In genomic region chr5:107111802-107112201, GRCm38 (mm10) we compare ENCODE assay signal across 9 mouse cellular contexts.
DNase-seq lines count a peak whose midpoint lies in the region; ATAC-seq and TF ChIP-seq lines count a peak whose summit lies in the region.
"Had no signal": no experiment of that assay in that cellular context is flagged by ENCODE, and none has a peak within 500 bp of the region (broad histone marks: within the 10 kb centered on the region; RNA-seq: fewer than 3 reads in every experiment).

No protein-coding gene starts in this region.

- no peak for TF ChIP-seq POLR2A in thymus, adult 2 months (IDR thresholded peaks at IDR 0.05; ENCODE audit: control insufficient read depth, extremely low read depth, insufficient read depth, low read length, poor library complexity)

- no peak for DNase-seq in heart, adult 9 months (ENCODE audit: low spot score in 2 of 2)
- DNase-seq in midbrain, postnatal 0 days (ENCODE audit: low spot score), result no peak
- DNase-seq in right cerebral cortex, postnatal 36 days (ENCODE audit: low spot score in 2 of 2), result no peak
- no peak for DNase-seq in thymus, adult 2 months
- DNase-seq: retina, postnatal 1 day had no signal

- 24% methylated on average over 3 of the region's 3 CpGs for WGBS in heart, embryonic 11.5 days (ENCODE audit: insufficient replicate concordance)
- 62% methylated on average over 3 of the region's 3 CpGs for WGBS in midbrain, embryonic 12.5 days
- 56% methylated on average over 3 of the region's 3 CpGs for WGBS in midbrain, postnatal 0 days
- 48% methylated on average over 3 of the region's 3 CpGs for WGBS in liver, embryonic 12.5 days (ENCODE audit: insufficient replicate concordance)
- 93% methylated on average over 3 of the region's 3 CpGs for WGBS in thymus, adult 2 months

- H3K27ac ChIP-seq in heart, embryonic 11.5 days (ENCODE audit: low read depth, low read length), result peak overlapping the region; percentile 68
- H3K27ac ChIP-seq in midbrain, embryonic 12.5 days (replicated peaks), result 0 out of 2 replicates have a peak overlapping the region, but pooled peaks have one; percentile 20
- no peak overlapping the region for H3K27ac ChIP-seq in midbrain, postnatal 0 days (ENCODE audit: low read depth, low read length)
- H3K27ac ChIP-seq in liver, embryonic 12.5 days, result peak overlapping the region; percentile 54
- no peak overlapping the region for H3K27ac ChIP-seq in thymus, adult 2 months (ENCODE audit: control insufficient read depth, insufficient read depth, low read length)

- peaks cover 22% of the 10 kb centered on the region for H3K4me1 ChIP-seq in heart, embryonic 11.5 days (ENCODE audit: control insufficient read depth, insufficient read depth, low read length)
- peaks cover 18% of the 10 kb centered on the region for H3K4me1 ChIP-seq in midbrain, embryonic 12.5 days
- H3K4me1 ChIP-seq in midbrain, postnatal 0 days (ENCODE audit: insufficient read depth, low read length), result peaks cover 6% of the 10 kb centered on the region; the same call in 1 of the 2 replicates
- H3K4me1 ChIP-seq in liver, embryonic 12.5 days, result peaks cover 47% of the 10 kb centered on the region
- no peaks in the 10 kb centered on the region for H3K4me1 ChIP-seq in thymus, adult 2 months (replicated peaks; ENCODE audit: control insufficient read depth, insufficient read depth, low read length)

- H3K36me3 ChIP-seq in heart, embryonic 11.5 days (ENCODE audit: control insufficient read depth, insufficient read depth, low read length), result no peaks in the 10 kb centered on the region
- H3K36me3 ChIP-seq in midbrain, embryonic 12.5 days, result no peaks in the 10 kb centered on the region
- no peaks in the 10 kb centered on the region for H3K36me3 ChIP-seq in midbrain, postnatal 0 days (ENCODE audit: insufficient read depth, low read length)
- peaks cover 35% of the 10 kb centered on the region for H3K36me3 ChIP-seq in liver, embryonic 12.5 days
- H3K36me3 ChIP-seq in thymus, adult 2 months (ENCODE audit: control insufficient read depth, insufficient read depth, low read length), result peaks cover 6% of the 10 kb centered on the region; the same call in 1 of the 2 replicates

- ATAC-seq in heart, embryonic 11.5 days (replicated peaks; ENCODE audit: insufficient number of reproducible peaks, low FRiP score, low TSS enrichment), result no peak
- ATAC-seq in midbrain, embryonic 12.5 days (ENCODE audit: low FRiP score, low read depth), result no peak
- no peak for ATAC-seq in midbrain, postnatal 0 days (ENCODE audit: low FRiP score)
- no peak for ATAC-seq in liver, embryonic 12.5 days
- no peak for ATAC-seq in inflammation-experienced regulatory T-cells, adult 6 months

- H3K9me3 ChIP-seq in heart, embryonic 11.5 days (replicated peaks; ENCODE audit: control insufficient read depth, low read length), result no peaks in the 10 kb centered on the region
- no peaks in the 10 kb centered on the region for H3K9me3 ChIP-seq in midbrain, embryonic 12.5 days
- no peaks in the 10 kb centered on the region for H3K9me3 ChIP-seq in midbrain, postnatal 0 days (ENCODE audit: low read length)
- no peaks in the 10 kb centered on the region for H3K9me3 ChIP-seq in liver, embryonic 12.5 days (replicated peaks)

- no peak for TF ChIP-seq CTCF in midbrain, postnatal 0 days (IDR thresholded peaks at IDR 0.05)
- no peak for TF ChIP-seq CTCF in thymus, adult 2 months (IDR thresholded peaks at IDR 0.05; ENCODE audit: borderline replicate concordance, control insufficient read depth, extremely low read depth, insufficient read depth, low read length, poor library complexity)

- no peak overlapping the region for H3K4me2 ChIP-seq in heart, embryonic 11.5 days
- H3K4me2 ChIP-seq in midbrain, embryonic 12.5 days (replicated peaks), result no peak overlapping the region
- no peak overlapping the region for H3K4me2 ChIP-seq in midbrain, postnatal 0 days (ENCODE audit: low read depth, low read length, poor library complexity, severe bottlenecking)
- H3K4me2 ChIP-seq in liver, embryonic 12.5 days, result no peak overlapping the region

- no peak overlapping the region for H3K9ac ChIP-seq in heart, embryonic 11.5 days (ENCODE audit: low read depth, low read length)
- H3K9ac ChIP-seq in midbrain, embryonic 12.5 days (replicated peaks), result no peak overlapping the region
- no peak overlapping the region for H3K9ac ChIP-seq in midbrain, postnatal 0 days (replicated peaks; ENCODE audit: low read length, poor library complexity, severe bottlenecking)
- H3K9ac ChIP-seq in liver, embryonic 12.5 days, result no peak overlapping the region

- no peak overlapping the region for H3K4me3 ChIP-seq in heart, embryonic 11.5 days (ENCODE audit: low read depth, low read length)
- H3K4me3 ChIP-seq in midbrain, embryonic 12.5 days, result no peak overlapping the region
- no peak overlapping the region for H3K4me3 ChIP-seq in midbrain, postnatal 0 days (ENCODE audit: low read depth, low read length)
- H3K4me3 ChIP-seq in liver, embryonic 12.5 days, result no peak overlapping the region
- H3K4me3 ChIP-seq in thymus, adult 2 months (ENCODE audit: control insufficient read depth, insufficient read depth, low read length), result no peak overlapping the region

- H3K27me3 ChIP-seq in heart, embryonic 11.5 days (ENCODE audit: control insufficient read depth, insufficient read depth, low read length), result no peaks in the 10 kb centered on the region
- no peaks in the 10 kb centered on the region for H3K27me3 ChIP-seq in midbrain, embryonic 12.5 days
- H3K27me3 ChIP-seq in midbrain, postnatal 0 days (ENCODE audit: insufficient read depth, low read length), result no peaks in the 10 kb centered on the region
- H3K27me3 ChIP-seq in liver, embryonic 12.5 days (replicated peaks), result no peaks in the 10 kb centered on the region
- no peaks in the 10 kb centered on the region for H3K27me3 ChIP-seq in thymus, adult 2 months (ENCODE audit: control insufficient read depth, insufficient read depth, low read length)

Comparison
In these comparisons a context has a peak if more than half of its experiments do, and no peak if none do; other contexts are left out.
1. H3K27ac ChIP-seq: peak in heart, embryonic 11.5 days (single experiment), midbrain, embryonic 12.5 days (single experiment) and liver, embryonic 12.5 days (single experiment); none in midbrain, postnatal 0 days (single experiment) and thymus, adult 2 months (single experiment).